Mouse (Mus musculus) adrenal gland, adult 8-10 months (tissue): ENCODE measurements around the gene Bptf. TPM values are rescaled to one million over a fixed set of nuclear protein-coding genes. Genes with fewer than 3 reads are reported as not detected.
"Not testable (repeated sequence)": the region's sequence is repeated elsewhere in the genome, so short reads cannot be mapped to it uniquely, and the experiment has no call there.

Source experiments
- DNase-seq: peaks from one replicate; pipeline ENCODE4 v3.0.0; 2022
- total RNA-seq, 4 experiments: library from RNA; stranded (reverse); gene quantifications; 2 replicates each; pipeline ENCODE4 v1.2.4; 2022

The Bptf gene
- total RNA-seq, 4 experiments from 2014 or later = 40.0 to 68.4 (median 51.1) TPM

- no peak for DNase-seq
These were observed 17.9 kb downstream of the Bptf start for GRCm38 (mm10) chr11:107113881-107114557.

GRCm38 (mm10) chr11:107113112-107113511, 18.8 kb downstream of the Bptf start:
- DNase-seq = no peak

GRCm38 (mm10) chr11:107109669-107110068, 22.3 kb downstream of the Bptf start:
- DNase-seq = no peak

- no peak for DNase-seq
These were observed 23.0 kb downstream of the Bptf start for GRCm38 (mm10) chr11:107108892-107109291.

GRCm38 (mm10) chr11:107107725-107108078, 24.2 kb downstream of the Bptf start:
- DNase-seq = no peak

- DNase-seq = no peak
These were observed 24.8 kb downstream of the Bptf start for GRCm38 (mm10) chr11:107106978-107107724.

GRCm38 (mm10) chr11:107106461-107106860, 25.5 kb downstream of the Bptf start:
- DNase-seq = no peak

GRCm38 (mm10) chr11:107105227-107105626, 26.7 kb downstream of the Bptf start:
- peak; percentile 51 for DNase-seq

- DNase-seq = no peak
These were observed 28.2 kb downstream of the Bptf start for GRCm38 (mm10) chr11:107103736-107104135.

- no peak for DNase-seq
These were observed 28.7 kb downstream of the Bptf start for GRCm38 (mm10) chr11:107103224-107103589.

- no peak for DNase-seq
These were observed 29.3 kb downstream of the Bptf start for GRCm38 (mm10) chr11:107102465-107103223.

GRCm38 (mm10) chr11:107096973-107097372, 35.0 kb downstream of the Bptf start:
- DNase-seq = no peak

GRCm38 (mm10) chr11:107093871-107094270, 38.1 kb downstream of the Bptf start:
- no peak for DNase-seq

GRCm38 (mm10) chr11:107092637-107093036, 39.3 kb downstream of the Bptf start:
- DNase-seq = no peak

- DNase-seq = no peak
These were observed 46.1 kb downstream of the Bptf start for GRCm38 (mm10) chr11:107085866-107086265.

- DNase-seq = no peak
These were observed 48.4 kb downstream of the Bptf start for GRCm38 (mm10) chr11:107083480-107083879.

- no peak for DNase-seq
These were observed 66.6 kb downstream of the Bptf start for GRCm38 (mm10) chr11:107065216-107065785.

- no peak for DNase-seq
These were observed 67.3 kb downstream of the Bptf start for GRCm38 (mm10) chr11:107064590-107064989.

- DNase-seq = no peak
These were observed 68.9 kb downstream of the Bptf start for GRCm38 (mm10) chr11:107063067-107063466.

- DNase-seq = no peak
These were observed 71.0 kb downstream of the Bptf start for GRCm38 (mm10) chr11:107060941-107061340.

- DNase-seq = not testable (repeated sequence)
These were observed 72.3 kb downstream of the Bptf start for GRCm38 (mm10) chr11:107059634-107060033.

GRCm38 (mm10) chr11:107057391-107057790, 74.5 kb downstream of the Bptf start:
- DNase-seq = no peak

- no peak for DNase-seq
These were observed 77.1 kb downstream of the Bptf start for GRCm38 (mm10) chr11:107054870-107055269.
